Mouse (Mus musculus): Measurements from ENCODE around the gene Mapk7.

DNA sequence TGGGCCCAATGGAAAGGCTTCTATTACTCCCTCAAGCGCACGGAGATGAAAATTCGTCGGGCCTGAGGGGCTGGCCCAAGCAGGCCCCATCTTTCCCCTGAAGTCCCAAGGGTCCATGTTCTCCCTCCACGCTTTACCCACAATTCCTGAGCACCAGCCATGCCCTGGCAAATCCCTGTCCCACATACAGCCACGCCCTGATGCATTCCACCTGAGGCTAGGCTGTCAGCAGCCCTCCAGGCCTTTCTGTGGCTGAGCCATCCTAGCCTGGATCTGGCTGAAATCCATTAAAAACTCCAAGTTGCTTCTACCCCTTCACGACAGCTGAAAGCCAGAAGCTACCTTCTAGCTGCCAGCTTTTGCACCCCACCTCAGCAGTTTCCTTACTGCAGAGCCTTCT, 6.3 kb downstream of the Mapk7 start:
- TF ChIP-seq CTCF (IDR thresholded peaks at IDR 0.05; ENCODE audit: extremely low read depth, insufficient read length, insufficient replicate concordance, low read depth, low read length) (no peak), POLR2A (IDR thresholded peaks at IDR 0.05; ENCODE audit: low read depth, low read length) (no peak)

Data from small intestine, adult 2 months (tissue).